Mouse (Mus musculus) midbrain, embryonic 15.5 days (tissue): ENCODE data around the gene Igsf3. TPM values are rescaled to one million over a fixed set of nuclear protein-coding genes. Genes with fewer than 3 reads are reported as not detected.
A peak's percentile ranks its signal among the peaks of the same experiment; 100 is the strongest.

Experiments used
- ATAC-seq: fragments of 200-750 bp; cut with Nextera tagmentation; replicated peaks from 2 replicates; pipeline ENCODE4 v1.8.0; 2017; ENCODE audit warnings: moderate TSS enrichment
- H3K27ac ChIP-seq: fragments of 300-500 bp; sonication (generic); 2 replicates; pipeline ENCODE4 v1.5.1; 2015; ENCODE audit warnings: mild to moderate bottlenecking, inconsistent platforms
- H3K27me3 ChIP-seq: fragments of 300-500 bp; sonication (generic); replicated peaks from 2 replicates; pipeline ENCODE4 v1.6.1; 2015; ENCODE audit warnings: inconsistent platforms
- H3K36me3 ChIP-seq: fragments of 300-500 bp; sonication (generic); replicated peaks from 2 replicates; pipeline ENCODE4 v1.6.1; 2015; ENCODE audit warnings: inconsistent platforms
- H3K4me1 ChIP-seq: fragments of 300-500 bp; sonication (generic); 2 replicates; pipeline ENCODE4 v1.6.1; 2015; ENCODE audit warnings: inconsistent platforms
- H3K4me2 ChIP-seq: fragments of 300-500 bp; sonication (generic); 2 replicates; pipeline ENCODE4 v1.6.1; 2015; ENCODE audit warnings: inconsistent platforms, mild to moderate bottlenecking, moderate library complexity
- H3K4me3 ChIP-seq: fragments of 300-500 bp; sonication (generic); 2 replicates; pipeline ENCODE4 v1.5.1; 2015; ENCODE audit warnings: mild to moderate bottlenecking, inconsistent platforms
- H3K9ac ChIP-seq: fragments of 300-500 bp; sonication (generic); 2 replicates; pipeline ENCODE4 v1.6.1; 2015; ENCODE audit warnings: mild to moderate bottlenecking, inconsistent platforms
- H3K9me3 ChIP-seq: fragments of 300-500 bp; sonication (generic); 2 replicates; pipeline ENCODE4 v1.6.1; 2016; ENCODE audit warnings: inconsistent platforms
- WGBS: fragments of 180-500 bp; shearing (Covaris S2); methylation state at CpG from one replicate; pipeline ENCODE4 v1.1.7; 2015; ENCODE audit warnings: mixed read lengths; 5-methylcytosine and 5-hydroxymethylcytosine counted together
- polyA plus RNA-seq: library from polyadenylated mRNA; unstranded; fragments of >200 nt; fragmentation: Nextera tagmentation; extraction: Ambion mirVana; gene quantifications from 2 replicates; pipeline ENCODE4 v1.2.1, GENCODE M21; 2015

Gene Igsf3
- polyA plus RNA-seq, 1 experiment from 2014 or later, result 104 TPM

DNA sequence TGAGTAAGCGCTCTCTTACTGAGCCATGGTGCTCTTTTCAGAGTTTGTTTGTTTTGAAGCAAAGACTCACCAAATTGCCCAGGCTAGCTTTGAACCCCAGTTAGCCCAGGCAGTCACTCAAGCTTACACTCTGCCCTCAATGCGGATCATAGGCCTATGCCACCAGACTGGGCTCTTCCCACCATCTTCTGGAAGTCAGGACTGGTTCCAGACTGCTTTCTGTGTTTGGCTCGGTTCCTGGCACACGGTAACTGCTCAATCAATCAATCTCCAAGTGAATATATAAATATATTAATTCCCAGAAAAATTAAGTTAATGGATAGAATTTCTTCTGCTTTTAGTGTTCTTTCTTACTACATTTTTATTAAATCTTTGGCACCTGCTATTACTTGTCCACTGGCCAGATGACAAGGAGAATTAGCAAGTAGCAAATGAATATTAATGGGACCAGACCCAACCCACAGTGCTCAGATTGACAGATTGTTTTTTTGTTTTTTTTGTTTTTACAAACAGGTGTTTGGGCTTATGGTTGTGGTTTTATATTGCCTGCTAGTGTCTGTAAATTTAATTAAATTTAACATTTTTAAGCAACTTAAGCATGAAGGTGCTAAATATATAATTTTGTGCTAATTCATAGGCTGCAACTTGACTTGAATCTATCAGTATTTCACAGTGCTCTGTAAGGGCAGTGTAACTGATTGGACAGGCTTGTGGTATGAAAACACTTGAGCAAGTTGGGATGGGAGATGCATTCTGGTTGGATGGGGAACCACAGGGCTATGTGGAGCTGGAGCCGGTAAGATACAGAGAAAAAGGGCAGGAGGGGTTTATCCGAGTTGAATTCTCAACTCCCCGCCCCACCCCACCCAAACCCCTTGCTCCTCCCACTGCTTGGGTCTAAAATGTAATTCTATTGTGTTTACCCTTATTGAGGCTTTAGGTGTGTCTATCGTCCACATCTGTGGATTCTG is 20.0 kb upstream of the Igsf3 start:
- Histone ChIP-seq H3K9ac (no peak overlapping the region), H3K4me2 (no peak overlapping the region), H3K4me3 (no peak overlapping the region), H3K9me3 (peaks cover 5% of the 10 kb centered on the region; the same call in 1 of the 2 replicates), H3K4me1 (peaks cover 5% of the 10 kb centered on the region; the same call in 1 of the 2 replicates), H3K36me3 (no peaks in the 10 kb centered on the region), H3K27me3 (no peaks in the 10 kb centered on the region), H3K27ac (no peak overlapping the region)
- WGBS, result 76% methylated on average over 8 of the region's 8 CpGs
- ATAC-seq, result no peak

DNA sequence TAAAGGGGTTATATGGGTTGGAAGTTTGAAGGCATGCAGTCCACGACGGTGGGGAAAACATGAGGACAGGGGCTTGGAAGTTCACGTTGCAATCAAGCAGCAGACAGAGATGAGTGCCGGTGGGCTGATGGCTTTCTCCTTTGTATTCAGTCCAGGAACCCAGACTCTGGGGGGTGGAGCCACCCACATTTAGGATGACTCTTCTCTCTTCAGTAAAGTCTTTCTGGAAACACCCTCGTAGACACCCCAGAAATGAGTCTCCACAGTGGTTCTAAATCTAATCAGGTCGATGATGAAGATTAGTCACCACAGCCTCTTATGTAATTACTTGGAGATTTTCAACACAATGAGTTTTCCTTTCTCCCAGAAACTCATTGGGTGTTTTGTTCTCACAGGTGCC is 16.1 kb upstream of the Igsf3 start:
- no peak for ATAC-seq
- no peaks in the 10 kb centered on the region for H3K36me3 ChIP-seq
- 90% methylated on average over 6 of the region's 6 CpGs for whole genome bisulfite sequencing

DNA sequence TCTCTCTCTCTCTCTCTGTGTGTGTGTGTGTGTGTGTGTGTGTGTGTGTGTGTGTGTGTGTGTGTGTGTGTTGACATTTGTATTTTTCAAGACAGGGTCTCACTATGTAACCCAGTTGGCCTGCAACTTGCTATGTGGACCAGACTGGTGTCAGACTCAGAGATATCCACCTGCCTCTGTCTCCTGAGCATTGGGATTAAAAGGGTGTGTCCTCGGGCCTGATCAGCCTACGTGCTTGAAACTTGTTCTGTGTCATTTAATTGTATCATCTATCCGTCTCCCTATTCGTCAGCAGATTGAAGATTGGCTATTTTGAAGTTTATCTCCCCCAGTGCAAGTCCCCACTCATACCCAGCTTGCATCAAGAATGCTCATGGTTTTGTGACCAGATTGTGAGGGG is 14.5 kb upstream of the Igsf3 start:
- Histone ChIP-seq H3K4me1 (peaks cover 15% of the 10 kb centered on the region), H3K9ac (no peak overlapping the region), H3K4me2 (no peak overlapping the region), H3K9me3 (no peaks in the 10 kb centered on the region), H3K27me3 (no peaks in the 10 kb centered on the region), H3K27ac (no peak overlapping the region), H3K36me3 (no peaks in the 10 kb centered on the region), H3K4me3 (no peak overlapping the region)
- no peak for ATAC-seq
- WGBS, result 89% methylated on average over 4 of the region's 4 CpGs

More for the DNA sequence above, 16.1 kb upstream of the Igsf3 start:
- Histone ChIP-seq H3K9me3 (no peaks in the 10 kb centered on the region), H3K27ac (no peak overlapping the region), H3K4me1 (peaks cover 12% of the 10 kb centered on the region), H3K4me2 (no peak overlapping the region), H3K4me3 (no peak overlapping the region), H3K27me3 (no peaks in the 10 kb centered on the region), H3K9ac (no peak overlapping the region)

DNA sequence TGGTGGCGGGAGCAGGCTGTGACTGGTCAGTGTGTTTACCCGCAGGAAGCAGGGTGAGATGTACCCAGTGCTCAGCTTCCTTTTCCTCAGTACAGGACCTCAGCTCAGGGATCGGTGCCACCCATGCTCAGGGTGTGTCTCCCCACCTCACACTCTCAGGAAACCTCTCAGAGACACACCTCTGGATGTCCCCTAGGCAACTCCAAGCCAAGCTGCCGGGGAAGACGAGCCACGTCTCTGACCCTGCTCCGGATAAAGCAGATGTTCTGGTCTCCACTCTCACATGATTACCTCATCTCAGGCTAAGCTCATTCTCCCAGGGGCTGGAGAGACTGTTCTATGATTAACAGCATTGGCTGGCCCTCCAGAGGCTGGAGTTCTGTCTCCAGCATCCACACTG is 13.3 kb upstream of the Igsf3 start:
- peaks cover 15% of the 10 kb centered on the region for H3K4me1 ChIP-seq
- H3K9ac ChIP-seq, result no peak overlapping the region
- no peaks in the 10 kb centered on the region for H3K9me3 ChIP-seq
- H3K4me2 ChIP-seq, result no peak overlapping the region
- H3K27ac ChIP-seq, result no peak overlapping the region
- no peaks in the 10 kb centered on the region for H3K27me3 ChIP-seq
- no peak for ATAC-seq
- 76% methylated on average over 7 of the region's 7 CpGs for WGBS
- H3K4me3 ChIP-seq, result no peak overlapping the region
- H3K36me3 ChIP-seq, result no peaks in the 10 kb centered on the region

DNA sequence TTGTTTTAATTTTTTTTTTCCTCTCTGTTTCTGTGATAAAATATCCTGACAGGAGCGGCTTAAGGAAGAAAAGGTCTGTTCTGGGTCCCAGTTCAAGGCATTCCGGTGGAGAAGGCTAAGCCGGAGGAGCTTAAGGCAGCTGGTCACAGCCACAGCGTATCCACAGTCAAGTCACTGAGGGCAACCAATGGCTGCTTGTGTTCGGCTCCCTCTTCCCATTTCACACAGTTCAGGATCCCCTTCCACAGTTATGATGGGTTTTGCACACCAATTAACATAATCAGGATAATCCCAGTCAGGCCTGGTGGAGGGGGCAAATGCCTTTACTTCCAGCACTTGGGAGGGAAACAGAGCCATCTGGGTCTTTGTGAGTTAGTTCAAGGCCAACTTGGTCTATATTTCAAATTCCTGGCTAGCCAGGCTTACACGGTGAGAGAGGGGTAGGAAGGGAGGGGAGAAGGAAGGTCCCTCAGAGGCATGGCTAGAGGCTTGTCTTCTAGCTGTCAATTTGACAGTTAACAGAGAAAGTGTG is 11.7 kb upstream of the Igsf3 start:
- H3K4me1 ChIP-seq, result peaks cover 15% of the 10 kb centered on the region
- H3K36me3 ChIP-seq, result no peaks in the 10 kb centered on the region
- ATAC-seq, result peak; percentile 71
- H3K9me3 ChIP-seq, result no peaks in the 10 kb centered on the region
- no peaks in the 10 kb centered on the region for H3K27me3 ChIP-seq
- no peak overlapping the region for H3K4me3 ChIP-seq
- 11% methylated on average over 6 of the region's 6 CpGs for WGBS
- no peak overlapping the region for H3K4me2 ChIP-seq
- H3K27ac ChIP-seq, result no peak overlapping the region
- H3K9ac ChIP-seq, result no peak overlapping the region

GRCm38 (mm10) chr3:101365911-101366310 is 11.0 kb upstream of the Igsf3 start:
- no peak overlapping the region for H3K9ac ChIP-seq
- no peaks in the 10 kb centered on the region for H3K27me3 ChIP-seq
- no peaks in the 10 kb centered on the region for H3K36me3 ChIP-seq
- ATAC-seq, result no peak
- no peak overlapping the region for H3K4me3 ChIP-seq
- no peak overlapping the region for H3K27ac ChIP-seq
- 38% methylated on average over 9 of the region's 9 CpGs for WGBS
- no peak overlapping the region for H3K4me2 ChIP-seq
- H3K4me1 ChIP-seq, result peaks cover 15% of the 10 kb centered on the region
- H3K9me3 ChIP-seq, result no peaks in the 10 kb centered on the region

DNA sequence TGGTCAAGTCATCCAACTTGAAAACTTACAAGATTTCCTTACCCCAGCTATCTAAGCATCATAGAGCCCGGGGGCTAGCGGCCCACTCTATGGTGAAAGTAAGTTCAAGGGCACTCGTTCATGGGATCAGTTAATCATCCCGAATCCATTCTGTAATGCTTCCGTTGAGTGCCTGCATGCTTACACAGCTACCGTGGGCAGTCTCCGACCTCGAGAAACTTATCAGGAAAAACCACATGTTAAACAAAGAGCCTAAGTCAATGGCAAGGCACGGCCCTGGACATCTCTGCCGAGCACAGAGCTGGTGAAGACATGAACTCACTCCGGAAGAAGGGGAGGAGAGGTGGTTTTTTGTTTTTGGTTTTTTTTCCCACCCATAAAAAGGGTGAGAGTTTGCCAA is 9.5 kb upstream of the Igsf3 start:
- no peak overlapping the region for H3K9ac ChIP-seq
- H3K9me3 ChIP-seq, result no peaks in the 10 kb centered on the region
- peaks cover 15% of the 10 kb centered on the region for H3K4me1 ChIP-seq
- no peaks in the 10 kb centered on the region for H3K27me3 ChIP-seq
- no peak overlapping the region for H3K27ac ChIP-seq
- 86% methylated on average over 11 of the region's 11 CpGs for WGBS
- no peak for ATAC-seq
- H3K36me3 ChIP-seq, result no peaks in the 10 kb centered on the region
- H3K4me2 ChIP-seq, result no peak overlapping the region
- H3K4me3 ChIP-seq, result no peak overlapping the region

DNA sequence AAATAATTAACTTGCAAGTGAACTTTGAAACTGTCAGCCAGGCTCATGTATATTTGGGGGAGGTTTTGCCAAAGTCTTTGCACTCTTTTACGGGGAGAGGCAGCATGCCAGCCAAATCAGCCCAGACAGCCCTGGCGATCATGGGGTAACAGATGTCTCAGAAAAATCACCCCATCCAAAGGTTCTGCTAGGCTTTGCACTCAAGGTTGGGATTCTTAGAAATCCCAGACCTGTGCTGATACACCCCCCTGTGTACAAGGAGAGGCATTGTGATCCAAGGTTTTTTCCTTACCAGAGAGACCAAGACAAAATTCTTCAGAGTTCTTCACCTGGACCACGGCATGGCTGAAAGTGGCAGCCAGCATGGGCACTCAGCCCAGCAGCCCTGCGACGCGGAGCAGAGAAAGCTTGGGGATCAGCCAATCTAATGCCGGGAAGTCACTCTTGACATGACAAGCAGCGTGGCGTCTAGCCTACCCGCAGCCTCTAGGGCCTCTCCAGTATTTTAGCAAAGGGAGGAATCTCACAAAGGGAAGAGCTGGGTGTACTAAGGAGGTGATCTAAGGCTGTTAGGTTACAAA is 7.5 kb upstream of the Igsf3 start:
- H3K9me3 ChIP-seq, result no peaks in the 10 kb centered on the region
- no peak for ATAC-seq

GRCm38 (mm10) chr3:101372345-101372980 is 4.4 kb upstream of the Igsf3 start:
- Histone ChIP-seq H3K27me3 (no peaks in the 10 kb centered on the region), H3K9me3 (no peaks in the 10 kb centered on the region), H3K36me3 (no peaks in the 10 kb centered on the region), H3K27ac (no peak overlapping the region), H3K9ac (no peak overlapping the region), H3K4me3 (no peak overlapping the region), H3K4me2 (no peak overlapping the region), H3K4me1 (0 out of 2 replicates have a peak, but pooled peaks cover 5% of the 10 kb centered on the region)
- ATAC-seq, result no peak
- 47% methylated on average over 13 of the region's 13 CpGs for WGBS

More for the DNA sequence above, 7.5 kb upstream of the Igsf3 start:
- Histone ChIP-seq H3K27ac (no peak overlapping the region), H3K4me2 (no peak overlapping the region), H3K27me3 (no peaks in the 10 kb centered on the region), H3K4me3 (no peak overlapping the region), H3K9ac (no peak overlapping the region), H3K36me3 (no peaks in the 10 kb centered on the region), H3K4me1 (peaks cover 15% of the 10 kb centered on the region)
- 38% methylated on average over 10 of the region's 10 CpGs for WGBS

DNA sequence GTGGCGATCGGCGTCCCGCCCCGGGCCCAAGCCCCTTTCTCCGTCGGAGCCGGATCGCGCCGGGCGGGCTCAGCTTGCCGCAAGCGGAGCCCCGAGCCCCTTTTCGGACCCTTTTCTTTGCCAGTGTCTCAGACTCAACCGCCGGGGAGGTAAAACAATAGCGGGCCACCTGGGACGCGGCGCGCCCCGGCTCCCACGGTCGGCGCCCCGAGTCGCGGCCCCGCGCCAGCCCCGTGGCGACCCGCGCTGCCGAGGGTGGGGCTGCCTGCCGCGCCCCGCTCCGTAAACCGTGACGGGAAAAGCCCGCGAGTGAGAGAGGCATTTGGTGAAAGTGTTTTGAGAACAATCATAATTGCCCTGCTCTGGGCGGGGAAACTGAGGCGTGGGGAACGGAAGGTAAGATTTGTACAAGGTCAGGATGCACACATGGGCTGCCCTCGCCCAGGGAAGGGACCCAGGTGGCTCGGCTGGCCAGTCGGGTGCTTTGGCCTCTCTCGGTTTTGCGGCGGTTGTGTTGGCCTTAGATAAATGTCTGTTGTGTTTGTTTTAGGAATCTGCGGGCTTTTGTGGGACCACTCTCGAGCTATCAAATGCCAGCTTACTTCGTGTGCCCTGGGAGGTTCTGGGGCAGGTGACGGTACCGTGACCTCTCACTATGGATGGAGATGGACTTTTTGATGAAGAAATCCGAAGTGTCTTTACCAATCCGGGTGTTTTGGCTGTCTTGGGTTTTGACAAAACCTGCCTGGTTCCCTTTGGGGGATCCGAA is 557 bp downstream of the Igsf3 start:
- H3K4me3 ChIP-seq, result peak overlapping the region; percentile 82
- H3K27ac ChIP-seq, result peak overlapping the region; percentile 84
- H3K27me3 ChIP-seq, result no peaks in the 10 kb centered on the region
- ATAC-seq, result peak; percentile 24
- H3K9ac ChIP-seq, result peak overlapping the region; percentile 91
- H3K36me3 ChIP-seq, result no peaks in the 10 kb centered on the region
- under 1% methylated on average over 59 of the region's 62 CpGs for WGBS
- peaks cover 48% of the 10 kb centered on the region for H3K4me1 ChIP-seq
- H3K9me3 ChIP-seq, result no peaks in the 10 kb centered on the region
- peak overlapping the region; percentile 68 for H3K4me2 ChIP-seq

DNA sequence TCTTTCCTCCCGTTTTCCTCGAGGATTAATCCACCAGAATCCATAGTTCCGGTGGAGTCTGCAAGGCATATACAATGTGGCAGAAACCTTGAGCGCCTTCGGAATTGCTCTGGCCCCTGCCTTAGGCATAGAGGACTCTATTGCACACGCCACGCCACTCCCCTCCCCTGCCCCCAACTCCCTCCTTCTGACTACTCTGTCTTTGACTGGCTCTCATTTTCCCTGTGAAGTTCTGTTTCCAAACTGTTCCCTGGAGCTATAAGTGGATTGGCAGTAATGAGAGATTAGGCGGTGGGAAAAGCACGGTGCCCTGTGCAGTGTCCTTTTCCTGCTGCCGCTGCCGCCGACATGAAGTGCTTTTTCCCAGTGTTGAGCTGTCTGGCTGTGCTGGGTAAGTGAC is 1.2 kb downstream of the Igsf3 start:
- peak overlapping the region; percentile 91 for H3K9ac ChIP-seq
- peak overlapping the region; percentile 82 for H3K4me3 ChIP-seq
- peak overlapping the region; percentile 68 for H3K4me2 ChIP-seq
- H3K36me3 ChIP-seq, result no peaks in the 10 kb centered on the region
- 0% methylated on average over 12 of the region's 12 CpGs for WGBS
- peak; percentile 53 for ATAC-seq
- peak overlapping the region; percentile 84 for H3K27ac ChIP-seq
- peaks cover 55% of the 10 kb centered on the region for H3K4me1 ChIP-seq
- H3K27me3 ChIP-seq, result no peaks in the 10 kb centered on the region
- no peaks in the 10 kb centered on the region for H3K9me3 ChIP-seq
